11 mouse cellular contexts compared by ENCODE assay signal in the genomic region with DNA sequence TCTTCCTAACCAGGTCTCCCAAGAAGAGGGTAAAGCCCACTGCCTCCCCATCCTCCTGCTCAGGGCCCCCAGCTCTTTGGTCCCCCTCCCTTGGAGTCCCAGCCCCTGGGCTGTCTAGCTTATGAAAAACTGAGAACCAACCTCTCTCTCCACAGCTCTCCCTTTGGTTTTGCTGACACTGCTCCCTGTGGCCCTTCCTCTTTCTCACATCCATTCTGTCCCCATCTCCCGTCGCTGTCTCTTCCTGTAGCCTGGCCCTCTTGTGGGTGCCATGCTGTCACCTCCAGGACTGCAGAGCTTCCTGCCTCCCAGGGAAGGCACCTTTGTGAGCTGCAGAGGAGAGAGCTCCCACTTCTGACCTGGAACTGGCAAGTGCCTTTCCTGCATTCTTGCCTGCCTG. TPM values are rescaled to one million over a fixed set of nuclear protein-coding genes. Genes with fewer than 3 reads are reported as not detected.
A peak's percentile ranks its signal among the peaks of the same experiment; 100 is the strongest.
DNase-seq lines count a peak whose midpoint lies in the region; ATAC-seq and TF ChIP-seq lines count a peak whose summit lies in the region.
"Had no signal": no experiment of that assay in that cellular context is flagged by ENCODE, and none has a peak within 500 bp of the region (broad histone marks: within the 10 kb centered on the region; RNA-seq: fewer than 3 reads in every experiment).

No protein-coding gene starts in this region.

- WGBS in heart, embryonic 13.5 days: 31% methylated on average over 2 of the region's 2 CpGs
- WGBS in liver, embryonic 15.5 days (ENCODE audit: insufficient replicate concordance): 28% methylated on average over 2 of the region's 2 CpGs
- WGBS in liver, postnatal 0 days (ENCODE audit: insufficient replicate concordance): 26% methylated on average over 2 of the region's 2 CpGs

- H3K4me2 ChIP-seq in heart, embryonic 13.5 days: no peak overlapping the region
- H3K4me2 ChIP-seq in liver, embryonic 15.5 days: no peak overlapping the region
- no peak overlapping the region for H3K4me2 ChIP-seq in liver, postnatal 0 days (ENCODE audit: low read depth, low read length)
- H3K4me2 ChIP-seq: midbrain, embryonic 11.5 days; neural tube, embryonic 12.5 days had no signal

- TF ChIP-seq CTCF in liver, postnatal 0 days (IDR thresholded peaks at IDR 0.05; ENCODE audit: low read depth): no peak

- no peak for ATAC-seq in heart, embryonic 13.5 days (ENCODE audit: extremely low read depth, insufficient number of reproducible peaks, low FRiP score, low TSS enrichment)
- no peak for ATAC-seq in liver, embryonic 15.5 days (ENCODE audit: insufficient read depth)
- peak; percentile 33; the same call in 1 of the 2 replicates for ATAC-seq in common myeloid progenitor, adult 5-6 weeks (replicated peaks; ENCODE audit: low read depth, poor library complexity, severe bottlenecking)
- no peak for ATAC-seq in liver, postnatal 0 days
- ATAC-seq: inflammation-experienced regulatory T-cells, adult 6 months had no signal

- H3K4me1 ChIP-seq in heart, embryonic 13.5 days: peaks cover 88% of the 10 kb centered on the region
- H3K4me1 ChIP-seq in liver, embryonic 15.5 days (replicated peaks): peaks cover 56% of the 10 kb centered on the region
- H3K4me1 ChIP-seq in liver, postnatal 0 days (ENCODE audit: insufficient read depth): peaks cover 44% of the 10 kb centered on the region

- no peak for TF ChIP-seq EP300 in liver, postnatal 0 days (IDR thresholded peaks at IDR 0.05; ENCODE audit: low read depth)

- H3K27me3 ChIP-seq in heart, embryonic 13.5 days (replicated peaks): no peaks in the 10 kb centered on the region
- no peaks in the 10 kb centered on the region for H3K27me3 ChIP-seq in liver, embryonic 15.5 days
- H3K27me3 ChIP-seq in liver, postnatal 0 days (ENCODE audit: insufficient read depth, low read length): no peaks in the 10 kb centered on the region
- H3K27me3 ChIP-seq: neural tube, embryonic 12.5 days had no signal

- H3K27ac ChIP-seq in heart, embryonic 13.5 days (replicated peaks): peak overlapping the region; percentile 92
- H3K27ac ChIP-seq in liver, embryonic 15.5 days (replicated peaks): peak overlapping the region; percentile 35; the same call in 1 of the 2 replicates
- peak overlapping the region; percentile 22; the same call in 1 of the 2 replicates for H3K27ac ChIP-seq in liver, postnatal 0 days (ENCODE audit: low read depth)
- H3K27ac ChIP-seq: neural tube, embryonic 12.5 days had no signal

- H3K9me3 ChIP-seq in heart, embryonic 13.5 days: no peaks in the 10 kb centered on the region
- H3K9me3 ChIP-seq in liver, embryonic 15.5 days (replicated peaks): no peaks in the 10 kb centered on the region
- no peaks in the 10 kb centered on the region for H3K9me3 ChIP-seq in liver, postnatal 0 days (ENCODE audit: low read length)
- H3K9me3 ChIP-seq: neural tube, embryonic 12.5 days had no signal

- DNase-seq in heart, adult 9 months (ENCODE audit: low spot score in 2 of 2): no peak
- no peak for DNase-seq in liver
- peak; percentile 22 for DNase-seq in liver, postnatal 0 days
- DNase-seq in urinary bladder, adult 18-20 months (ENCODE audit: low spot score in 2 of 2): no peak
- DNase-seq: adrenal gland, adult 8-10 months had no signal

- H3K9ac ChIP-seq in heart, embryonic 13.5 days: peak overlapping the region; percentile 38; the same call in 1 of the 2 replicates
- no peak overlapping the region for H3K9ac ChIP-seq in liver, embryonic 15.5 days
- no peak overlapping the region for H3K9ac ChIP-seq in liver, postnatal 0 days (replicated peaks)
- H3K9ac ChIP-seq: neural tube, embryonic 12.5 days had no signal

- peaks cover 20% of the 10 kb centered on the region for H3K36me3 ChIP-seq in heart, embryonic 13.5 days
- no peaks in the 10 kb centered on the region for H3K36me3 ChIP-seq in liver, embryonic 15.5 days (replicated peaks)
- 0 out of 2 replicates have a peak, but pooled peaks cover 2% of the 10 kb centered on the region for H3K36me3 ChIP-seq in liver, postnatal 0 days (replicated peaks; ENCODE audit: insufficient read depth, low read length)

- no peak overlapping the region for H3K4me3 ChIP-seq in heart, embryonic 13.5 days
- no peak overlapping the region for H3K4me3 ChIP-seq in liver, embryonic 15.5 days (replicated peaks)
- H3K4me3 ChIP-seq in liver, postnatal 0 days (ENCODE audit: low read depth, low read length): no peak overlapping the region
- H3K4me3 ChIP-seq: neural tube, embryonic 12.5 days had no signal

RNA-seq across cellular contexts. Expression of gene Trim8, which starts 14.8 kb away (rescaled TPM):
- 13.2 and 13.9 TPM in 2 replicates for polyA plus RNA-seq in heart, embryonic 13.5 days (2015; fragmentation: Nextera tagmentation; extraction: Ambion mirVana)
- 8.8 and 10.9 TPM in 2 replicates for polyA plus RNA-seq in liver, embryonic 15.5 days (2015; fragmentation: Nextera tagmentation; extraction: Ambion mirVana)
- total RNA-seq in common myeloid progenitor, adult 5-6 weeks (2017): 17.7 and 30.3 TPM in 2 replicates
- 7.9 and 9.8 TPM in 2 replicates for polyA plus RNA-seq in liver, postnatal 0 days (2015; fragmentation: Nextera tagmentation; extraction: Ambion mirVana)

Comparison
In these comparisons a context has a peak if more than half of its experiments do, and no peak if none do; other contexts are left out.
1. H3K27ac ChIP-seq: peak in every context shown above with its lines; median percentile 92 in heart, embryonic 13.5 days; 35 in liver, embryonic 15.5 days; 22 in liver, postnatal 0 days.